Mouse (Mus musculus) right cerebral cortex, adult 2 months (tissue): ENCODE measurements at regions not wholly inside any gene's neighbourhood (a gene's known extent, or its start where the extent isn't known, plus 50 kb on each side); places are given as distances from the start of the nearest gene placed in this dataset.
"Not testable (repeated sequence)": the region's sequence is repeated elsewhere in the genome, so short reads cannot be mapped to it uniquely, and the experiment has no call there.

Source experiments
- DNase-seq, 2 experiments: peaks; one replicate each; pipeline ENCODE4 v3.0.0; 2021 to 2022; ENCODE audit warnings: low spot score in 2 of 2

DNA sequence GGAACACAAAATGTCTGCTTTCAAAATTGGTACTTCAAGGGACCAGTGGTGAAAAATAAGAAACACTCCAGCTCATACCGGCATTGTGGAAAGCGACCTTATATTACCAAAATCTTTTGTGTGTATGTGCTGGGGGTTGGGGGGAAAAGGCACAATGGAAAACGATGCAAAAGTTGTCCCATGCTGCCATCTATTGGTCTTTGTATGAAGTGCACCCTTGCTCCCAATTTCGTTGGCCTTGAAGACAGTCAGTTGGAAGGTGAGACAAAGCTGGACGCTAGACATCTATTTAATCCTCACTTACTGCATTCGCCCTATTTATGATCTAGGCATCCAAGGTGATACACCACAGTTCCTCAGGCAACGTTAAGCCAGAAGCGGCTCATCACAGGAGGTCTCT lies 186.6 kb downstream of the BC048507 start:
- peak in 1 of 2 experiments; percentile 23 for DNase-seq

DNA sequence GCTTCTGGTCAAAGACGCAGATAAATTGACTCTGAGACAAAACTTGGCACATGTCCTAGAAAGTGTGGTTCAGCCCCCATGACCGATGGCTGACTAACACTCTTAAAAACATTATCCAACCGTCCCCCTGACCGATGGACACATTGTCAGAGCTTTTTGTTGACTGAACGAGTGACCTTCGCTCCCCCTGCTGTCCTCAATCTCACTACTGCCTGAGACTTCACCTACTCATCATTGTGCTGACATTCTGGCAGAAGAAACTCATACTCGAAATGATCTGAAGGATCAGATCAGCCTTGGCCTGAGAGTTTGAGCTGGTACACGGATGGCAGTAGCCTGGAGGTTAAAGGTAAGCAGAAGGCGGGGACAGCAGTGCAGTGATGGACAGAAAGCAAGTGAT lies 230.2 kb downstream of the BC048507 start:
- DNase-seq, result not testable (repeated sequence)

DNA sequence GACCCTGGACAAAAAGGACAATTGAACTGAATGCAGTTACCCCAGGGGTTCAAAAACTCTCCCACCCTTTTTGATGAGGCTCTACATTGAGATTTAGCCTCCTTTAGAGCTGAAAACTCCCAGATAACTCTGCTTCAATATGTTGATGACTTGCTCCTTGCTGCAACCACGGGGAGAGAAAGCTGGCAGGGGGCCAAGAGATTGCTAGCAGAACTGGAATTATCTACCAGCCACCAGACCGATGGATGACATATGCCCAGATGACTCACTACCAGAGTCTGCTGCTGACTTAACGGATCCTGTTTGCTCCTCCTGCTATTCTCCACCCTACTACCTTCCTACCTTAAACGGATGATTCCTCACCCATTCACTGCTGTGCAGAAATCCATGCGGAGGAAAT lies 253.7 kb downstream of the BC048507 start:
- peak; percentile 26 to 69 for DNase-seq
